Mouse (Mus musculus) neural tube, embryonic 15.5 days (tissue): ENCODE results near the gene Synpo2l. TPM values are rescaled to one million over a fixed set of nuclear protein-coding genes. Genes with fewer than 3 reads are reported as not detected.

ENCODE experiments used
- ATAC-seq: fragments of 200-750 bp; cut with Nextera tagmentation; 2 replicates; pipeline ENCODE4 v1.8.0; 2017; ENCODE audit warnings: mild to moderate bottlenecking, moderate TSS enrichment, moderate library complexity; ENCODE audit not compliant: low FRiP score
- H3K27ac ChIP-seq: fragments of 300-500 bp; sonication (generic); replicated peaks from 2 replicates; pipeline ENCODE4 v1.5.1; 2015; ENCODE audit warnings: mild to moderate bottlenecking, inconsistent platforms
- H3K27me3 ChIP-seq: fragments of 300-500 bp; sonication (generic); replicated peaks from 2 replicates; pipeline ENCODE4 v1.6.1; 2015; ENCODE audit warnings: inconsistent platforms
- H3K36me3 ChIP-seq: fragments of 300-500 bp; sonication (generic); 2 replicates; pipeline ENCODE4 v1.6.1; 2015; ENCODE audit warnings: inconsistent platforms
- H3K4me1 ChIP-seq: fragments of 300-500 bp; sonication (generic); 2 replicates; pipeline ENCODE4 v1.6.1; 2015; ENCODE audit warnings: inconsistent platforms
- H3K4me2 ChIP-seq: fragments of 300-500 bp; sonication (generic); 2 replicates; pipeline ENCODE4 v1.6.1; 2015; ENCODE audit warnings: inconsistent platforms, mild to moderate bottlenecking, moderate library complexity
- H3K4me3 ChIP-seq: fragments of 300-500 bp; sonication (generic); replicated peaks from 2 replicates; pipeline ENCODE4 v1.5.1; 2015; ENCODE audit warnings: mild to moderate bottlenecking, inconsistent platforms
- H3K9ac ChIP-seq: fragments of 300-500 bp; sonication (generic); replicated peaks from 2 replicates; pipeline ENCODE4 v1.6.1; 2015; ENCODE audit warnings: mild to moderate bottlenecking, inconsistent platforms
- H3K9me3 ChIP-seq: fragments of 300-500 bp; sonication (generic); replicated peaks from 2 replicates; pipeline ENCODE4 v1.6.1; 2016; ENCODE audit warnings: inconsistent platforms
- WGBS: fragments of 180-500 bp; shearing (Covaris S2); methylation state at CpG from one replicate; pipeline ENCODE4 v1.1.7; 2015; ENCODE audit warnings: mixed read lengths; 5-methylcytosine and 5-hydroxymethylcytosine counted together
- polyA plus RNA-seq: library from polyadenylated mRNA; unstranded; fragments of >200 nt; fragmentation: Nextera tagmentation; extraction: Ambion mirVana; gene quantifications from 2 replicates; pipeline ENCODE4 v1.2.1, GENCODE M21; 2015

Synpo2l gene
- polyA plus RNA-seq, 1 experiment from 2014 or later = 2.4 TPM

DNA sequence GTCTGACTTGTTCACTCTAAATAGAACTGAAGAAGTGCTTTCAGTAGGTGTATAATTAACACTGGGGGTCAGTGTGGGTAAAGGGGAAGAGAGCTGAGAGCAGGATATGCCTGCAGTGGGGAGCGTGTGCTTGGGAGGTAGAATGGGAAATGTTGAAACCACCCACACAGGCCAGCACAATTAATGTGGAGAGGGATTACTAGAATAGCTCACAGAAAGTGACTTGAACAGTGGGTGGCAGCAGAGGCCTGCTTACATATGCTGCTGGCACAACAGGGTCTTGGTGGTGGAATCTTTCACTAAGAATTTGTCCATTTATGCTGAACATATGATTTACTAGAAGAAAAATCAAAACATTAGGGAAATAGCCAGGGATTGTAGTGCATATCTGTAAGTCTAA lies 28.8 kb upstream of the Synpo2l start:
- Histone ChIP-seq H3K4me2 (peak overlapping the region; percentile 85), H3K9me3 (no peaks in the 10 kb centered on the region), H3K36me3 (peaks cover 26% of the 10 kb centered on the region), H3K27ac (peak overlapping the region; percentile 37; the same call in 1 of the 2 replicates), H3K4me3 (peak overlapping the region; percentile 95), H3K27me3 (no peaks in the 10 kb centered on the region), H3K9ac (peak overlapping the region; percentile 92), H3K4me1 (peaks cover 72% of the 10 kb centered on the region)
- 3% methylated on average over 1 of the region's 1 CpGs for WGBS
- ATAC-seq = no peak

DNA sequence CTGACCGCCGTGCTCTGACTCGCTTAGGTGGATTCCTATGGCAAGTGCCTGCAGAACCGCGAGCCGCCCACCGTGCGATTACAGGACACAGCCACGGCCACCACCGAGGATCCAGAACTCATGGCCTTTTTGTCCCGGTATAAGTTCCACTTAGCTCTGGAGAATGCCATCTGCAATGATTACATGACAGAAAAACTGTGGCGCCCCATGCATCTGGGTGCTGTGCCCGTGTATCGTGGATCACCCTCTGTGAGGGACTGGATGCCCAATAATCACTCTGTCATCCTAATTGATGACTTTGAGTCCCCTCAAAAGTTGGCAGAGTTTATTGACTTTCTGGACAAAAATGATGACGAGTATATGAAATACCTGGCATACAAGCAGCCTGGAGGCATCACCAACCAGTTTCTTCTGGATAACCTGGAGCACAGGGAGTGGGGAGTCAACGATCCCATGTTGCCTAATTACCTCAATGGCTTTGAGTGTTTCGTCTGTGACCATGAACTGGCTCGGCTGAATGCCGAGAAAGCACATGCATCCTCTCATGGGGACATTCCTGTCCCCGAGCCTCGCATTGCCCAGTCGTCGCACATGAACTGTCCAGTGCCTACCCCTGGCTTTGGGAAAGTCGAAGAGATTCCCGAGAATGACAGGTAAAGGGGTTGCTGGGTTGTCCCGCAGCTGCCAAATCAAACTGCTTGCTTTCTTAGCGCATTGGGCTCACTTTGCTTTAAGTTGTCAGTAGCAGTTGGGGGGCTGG lies 27.8 kb upstream of the Synpo2l start:
- Histone ChIP-seq H3K36me3 (peaks cover 37% of the 10 kb centered on the region), H3K9ac (peak overlapping the region; percentile 92), H3K4me2 (peak overlapping the region; percentile 85), H3K27ac (peak overlapping the region; percentile 99), H3K4me1 (peaks cover 62% of the 10 kb centered on the region), H3K27me3 (no peaks in the 10 kb centered on the region), H3K4me3 (peak overlapping the region; percentile 95), H3K9me3 (no peaks in the 10 kb centered on the region)
- WGBS = 8% methylated on average over 27 of the region's 27 CpGs
- ATAC-seq = 0 out of 2 replicates have a peak, but pooled peaks have one; percentile 1

DNA sequence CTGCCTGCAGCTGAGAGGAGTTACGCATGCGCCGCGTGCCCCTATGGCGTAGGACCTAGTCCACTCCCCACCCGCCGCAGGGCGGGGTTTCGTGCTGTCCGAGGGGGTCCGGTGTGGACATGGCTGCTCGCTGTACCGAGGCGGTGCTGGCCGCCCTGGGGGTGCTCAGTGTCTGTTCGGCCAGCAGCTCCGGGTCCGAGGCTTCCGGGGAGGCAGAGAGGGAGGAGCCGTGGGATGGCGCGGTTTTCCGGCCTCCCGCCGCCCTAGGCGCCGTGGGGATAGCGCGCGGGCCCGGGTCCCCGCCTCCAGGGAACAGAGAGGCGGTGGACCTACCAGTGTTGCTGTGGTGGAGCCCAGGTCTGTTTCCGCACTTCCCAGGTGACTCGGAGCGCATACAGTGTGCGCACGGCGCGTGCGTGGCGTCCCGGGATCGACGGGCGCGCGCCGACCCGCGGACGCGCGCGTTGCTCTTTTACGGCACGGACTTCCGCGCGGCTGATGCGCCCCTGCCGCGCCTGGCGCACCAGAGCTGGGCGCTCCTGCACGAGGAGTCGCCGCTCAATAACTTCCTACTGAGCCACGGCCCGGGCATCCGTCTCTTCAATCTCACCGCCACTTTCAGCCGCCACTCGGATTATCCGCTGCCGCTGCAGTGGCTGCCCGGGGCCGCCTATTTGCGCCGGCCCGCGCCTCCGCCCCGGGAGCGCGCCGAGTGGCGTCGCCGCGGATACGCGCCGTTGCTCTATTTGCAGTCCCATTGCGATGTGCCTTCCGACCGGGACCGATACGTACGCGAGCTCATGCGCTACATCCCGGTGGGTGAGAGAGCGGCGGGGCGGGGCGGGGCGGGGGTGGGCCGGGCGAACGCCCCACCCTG lies 27.0 kb upstream of the Synpo2l start, which contains the start of gene Fut11:
TSS of gene Fut11 (plus strand) at position 85 of the 877 bp plus-strand sequence.
- Histone ChIP-seq H3K27ac (peak within 1 kb of the TSS; percentile 99), H3K27me3 (no peaks in the 10 kb centered on the region), H3K4me1 (peaks cover 55% of the 10 kb centered on the region), H3K4me2 (peak within 1 kb of the TSS; percentile 85), H3K36me3 (peaks cover 43% of the 10 kb centered on the region), H3K9me3 (no peaks in the 10 kb centered on the region), H3K4me3 (peak within 1 kb of the TSS; percentile 95), H3K9ac (peak within 1 kb of the TSS; percentile 92)
- under 1% methylated on average over 110 of the region's 111 CpGs for WGBS
- peak; percentile 93 for ATAC-seq

DNA sequence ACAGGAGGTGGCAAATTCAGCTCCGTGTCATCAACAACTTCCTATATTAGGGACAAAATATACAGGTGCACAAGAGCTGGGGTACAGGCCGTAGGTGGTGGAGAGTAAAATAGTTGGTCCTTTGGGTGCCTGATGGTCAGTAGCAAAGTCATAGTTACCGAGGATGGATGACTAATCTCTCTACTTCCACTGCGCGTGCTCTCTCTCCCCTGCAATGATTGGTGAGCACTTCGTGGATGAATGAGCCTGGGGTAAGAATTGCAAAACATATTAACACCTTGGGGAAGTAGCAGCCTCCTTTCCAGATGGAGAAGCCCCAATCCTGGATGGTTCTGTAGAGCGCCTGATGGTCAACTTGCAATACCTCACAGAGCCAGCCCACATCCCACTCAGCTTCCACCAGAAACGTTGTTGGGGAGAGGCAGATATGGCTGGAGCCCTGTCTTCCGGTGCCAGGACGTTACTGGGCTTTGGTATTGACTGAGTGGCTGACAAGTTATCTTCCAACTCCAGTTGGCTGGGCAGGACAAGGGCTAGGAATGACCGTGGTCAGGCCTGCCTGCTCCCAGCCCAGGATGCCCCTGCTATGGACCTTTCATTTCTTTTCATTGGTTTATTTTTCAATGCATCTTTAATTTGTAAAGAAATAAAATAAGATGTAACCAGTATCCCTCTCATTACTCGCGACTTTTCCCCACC lies 26.2 kb upstream of the Synpo2l start:
- Histone ChIP-seq H3K27ac (peak overlapping the region; percentile 99), H3K9me3 (no peaks in the 10 kb centered on the region), H3K36me3 (peaks cover 48% of the 10 kb centered on the region), H3K9ac (peak overlapping the region; percentile 92), H3K4me2 (peak overlapping the region; percentile 85), H3K27me3 (no peaks in the 10 kb centered on the region), H3K4me1 (peaks cover 47% of the 10 kb centered on the region), H3K4me3 (peak overlapping the region; percentile 95)
- ATAC-seq = peak; percentile 15
- 48% methylated on average over 13 of the region's 13 CpGs for WGBS

DNA sequence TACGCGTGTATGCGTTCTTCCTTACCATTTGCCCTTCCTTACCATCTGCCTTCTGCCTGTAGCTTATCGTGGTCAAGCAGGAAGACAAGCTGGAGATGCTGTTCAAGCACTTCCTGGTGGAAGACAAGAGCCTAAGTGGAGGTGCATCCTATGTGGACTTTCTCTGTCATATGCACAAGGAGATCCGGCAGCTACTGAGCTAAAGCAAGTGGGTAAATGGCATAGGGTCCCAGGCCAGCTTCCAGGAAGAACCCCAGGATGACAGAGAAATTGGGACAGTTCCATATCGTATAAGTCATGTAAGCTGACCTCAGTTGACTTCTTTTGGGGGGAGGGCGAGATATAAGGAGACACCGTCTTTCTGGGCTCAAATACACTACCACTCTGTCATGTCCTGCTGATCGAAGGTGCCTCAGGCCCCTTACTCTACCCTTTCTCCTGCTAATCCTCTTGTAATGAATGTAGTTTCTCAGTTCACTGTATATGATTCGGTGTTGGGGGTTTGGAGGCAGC lies 25.5 kb upstream of the Synpo2l start:
- H3K4me3 ChIP-seq = no peak overlapping the region
- H3K27me3 ChIP-seq = no peaks in the 10 kb centered on the region
- H3K4me1 ChIP-seq = peaks cover 40% of the 10 kb centered on the region
- H3K9ac ChIP-seq = no peak overlapping the region; the same call in 1 of the 2 replicates
- no peak for ATAC-seq
- WGBS = 94% methylated on average over 10 of the region's 10 CpGs
- H3K27ac ChIP-seq = no peak overlapping the region
- no peaks in the 10 kb centered on the region for H3K9me3 ChIP-seq
- no peak overlapping the region for H3K4me2 ChIP-seq
- peaks cover 54% of the 10 kb centered on the region for H3K36me3 ChIP-seq

DNA sequence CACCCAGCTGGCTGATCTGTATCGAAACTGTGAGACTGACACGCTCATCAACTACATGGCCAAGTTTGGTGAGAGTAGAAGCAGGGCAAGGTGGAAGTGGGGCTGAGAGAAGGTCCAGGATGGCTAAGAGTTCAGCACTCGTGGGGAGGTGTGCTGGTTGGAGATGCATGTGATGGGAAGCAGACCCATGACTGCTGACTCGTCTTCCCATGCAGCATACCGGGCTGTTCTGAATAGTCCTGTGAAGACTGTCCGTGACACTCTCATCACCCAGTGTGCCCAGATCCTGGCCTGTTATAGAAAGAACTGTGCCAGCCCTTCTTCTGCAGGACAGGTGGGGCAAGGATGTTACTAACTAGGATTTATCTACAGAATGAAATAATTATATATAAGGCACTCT lies 23.6 kb upstream of the Synpo2l start:
- H3K9ac ChIP-seq = no peak overlapping the region
- peaks cover 73% of the 10 kb centered on the region for H3K36me3 ChIP-seq
- no peaks in the 10 kb centered on the region for H3K9me3 ChIP-seq
- peaks cover 21% of the 10 kb centered on the region for H3K4me1 ChIP-seq
- no peaks in the 10 kb centered on the region for H3K27me3 ChIP-seq
- WGBS = 94% methylated on average over 6 of the region's 6 CpGs
- H3K4me2 ChIP-seq = no peak overlapping the region
- no peak overlapping the region for H3K4me3 ChIP-seq
- H3K27ac ChIP-seq = no peak overlapping the region
- no peak for ATAC-seq

DNA sequence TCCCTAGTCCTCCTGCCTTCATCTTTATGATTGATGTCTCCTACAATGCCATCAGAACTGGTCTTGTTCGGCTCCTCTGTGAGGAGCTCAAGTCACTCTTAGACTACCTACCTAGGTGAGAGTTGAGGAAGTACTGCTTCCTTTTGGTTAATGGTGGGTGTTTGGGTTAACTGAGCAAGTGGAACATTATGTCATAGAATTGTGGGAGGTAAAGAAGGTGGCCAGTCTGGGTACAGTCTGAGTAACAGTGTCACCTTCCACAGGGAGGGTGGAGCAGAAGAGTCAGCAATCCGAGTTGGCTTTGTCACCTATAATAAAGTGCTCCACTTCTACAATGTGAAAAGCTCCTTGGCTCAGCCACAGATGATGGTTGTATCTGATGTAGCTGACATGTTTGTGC lies 20.9 kb upstream of the Synpo2l start:
- Histone ChIP-seq H3K4me3 (no peak overlapping the region), H3K27me3 (no peaks in the 10 kb centered on the region), H3K4me1 (peaks cover 3% of the 10 kb centered on the region; the same call in 1 of the 2 replicates), H3K27ac (no peak overlapping the region), H3K36me3 (peaks cover 98% of the 10 kb centered on the region), H3K4me2 (no peak overlapping the region), H3K9me3 (no peaks in the 10 kb centered on the region), H3K9ac (no peak overlapping the region)
- 95% methylated on average over 2 of the region's 2 CpGs for WGBS
- ATAC-seq = no peak

DNA sequence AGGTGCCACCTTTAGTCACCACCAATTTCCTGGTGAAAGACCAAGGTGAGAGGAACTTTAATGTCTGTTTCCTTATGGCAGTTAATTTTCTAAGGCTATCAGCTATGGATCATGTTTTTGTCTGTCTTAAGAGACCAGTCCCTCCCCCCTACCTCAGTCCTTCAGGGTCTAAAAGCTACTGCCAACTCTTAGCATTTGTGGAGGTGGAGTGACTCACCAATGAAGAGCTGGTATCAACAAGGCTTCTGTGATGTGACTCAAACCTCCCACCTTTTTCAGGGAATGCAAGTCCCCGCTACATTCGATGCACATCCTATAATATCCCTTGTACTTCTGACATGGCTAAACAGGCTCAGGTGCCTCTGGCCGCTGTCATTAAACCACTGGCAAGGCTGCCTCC lies 18.4 kb upstream of the Synpo2l start:
- ATAC-seq = no peak
- Histone ChIP-seq H3K4me3 (no peak overlapping the region), H3K27me3 (no peaks in the 10 kb centered on the region), H3K4me1 (no peaks in the 10 kb centered on the region), H3K27ac (no peak overlapping the region), H3K9me3 (no peaks in the 10 kb centered on the region), H3K36me3 (peaks cover 98% of the 10 kb centered on the region), H3K4me2 (no peak overlapping the region), H3K9ac (no peak overlapping the region)
- WGBS = 99% methylated on average over 3 of the region's 3 CpGs

DNA sequence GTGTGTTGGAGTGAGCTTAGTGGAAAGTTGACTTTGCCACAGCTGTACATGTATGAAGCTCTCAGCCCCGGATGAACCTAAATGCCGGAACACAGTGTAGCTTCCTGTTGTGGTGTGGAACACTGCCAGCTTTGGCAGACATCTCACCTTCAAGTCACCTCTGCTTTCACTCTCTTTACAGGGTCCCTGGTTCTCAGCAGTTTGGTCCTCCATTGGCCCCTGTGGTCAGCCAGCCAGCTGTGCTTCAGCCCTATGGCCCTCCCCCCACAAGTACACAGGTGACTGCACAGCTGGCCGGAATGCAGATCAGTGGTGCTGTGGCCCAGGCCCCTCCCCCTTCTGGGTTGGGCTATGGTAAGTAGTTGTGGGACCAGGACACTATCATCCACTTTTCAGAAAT lies 14.3 kb upstream of the Synpo2l start:
- no peak overlapping the region for H3K4me3 ChIP-seq
- no peak overlapping the region for H3K9ac ChIP-seq
- no peaks in the 10 kb centered on the region for H3K4me1 ChIP-seq
- H3K4me2 ChIP-seq = no peak overlapping the region
- WGBS = 86% methylated on average over 3 of the region's 3 CpGs
- no peaks in the 10 kb centered on the region for H3K27me3 ChIP-seq
- H3K27ac ChIP-seq = no peak overlapping the region
- H3K36me3 ChIP-seq = peaks cover 99% of the 10 kb centered on the region
- ATAC-seq = no peak
- H3K9me3 ChIP-seq = no peaks in the 10 kb centered on the region

DNA sequence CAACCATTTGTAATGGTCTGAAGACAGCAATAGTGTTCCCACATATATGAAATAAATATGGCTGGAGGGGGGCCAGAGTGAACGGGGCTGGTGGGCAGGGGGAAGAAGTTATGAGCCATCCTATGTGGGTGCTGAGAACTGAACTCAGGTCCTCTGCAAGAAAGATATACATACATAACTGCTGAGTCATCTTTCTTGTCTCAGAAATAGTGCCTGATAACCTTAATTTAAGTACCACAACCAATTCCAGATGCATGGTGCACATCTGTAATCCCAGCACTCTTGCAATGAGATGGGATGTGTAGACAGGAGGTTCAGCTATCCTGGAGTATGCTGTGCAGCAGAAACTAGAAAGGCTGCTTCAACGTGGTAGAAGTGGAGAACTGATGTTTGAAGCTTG lies 13.6 kb upstream of the Synpo2l start:
- H3K27me3 ChIP-seq = no peaks in the 10 kb centered on the region
- H3K9ac ChIP-seq = no peak overlapping the region
- 94% methylated on average over 2 of the region's 2 CpGs for WGBS
- no peaks in the 10 kb centered on the region for H3K9me3 ChIP-seq
- H3K4me3 ChIP-seq = no peak overlapping the region
- ATAC-seq = no peak
- no peak overlapping the region for H3K27ac ChIP-seq
- peaks cover 98% of the 10 kb centered on the region for H3K36me3 ChIP-seq
- H3K4me1 ChIP-seq = 0 out of 2 replicates have a peak, but pooled peaks cover 2% of the 10 kb centered on the region
- H3K4me2 ChIP-seq = no peak overlapping the region

DNA sequence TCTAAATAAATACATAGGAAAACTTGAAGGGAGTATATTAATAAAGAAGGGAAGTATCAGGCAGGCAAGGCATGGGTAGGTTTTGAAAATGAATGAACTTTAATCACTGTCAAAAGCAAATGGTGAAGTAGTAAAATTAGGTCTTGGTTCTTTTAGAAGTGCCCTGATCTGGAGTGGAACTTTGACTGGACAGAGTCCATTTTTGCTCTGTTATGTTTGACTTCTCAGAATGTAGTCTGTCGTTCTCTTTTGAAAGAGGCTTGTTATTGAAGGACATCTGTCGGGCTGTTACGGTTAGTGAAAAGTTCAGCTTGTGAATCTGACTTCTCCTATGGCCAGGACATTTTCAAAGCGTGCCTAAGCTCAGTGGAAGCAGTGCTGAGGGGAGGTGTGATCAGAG lies 9.8 kb upstream of the Synpo2l start:
- Histone ChIP-seq H3K4me1 (peaks cover 28% of the 10 kb centered on the region), H3K27me3 (no peaks in the 10 kb centered on the region), H3K27ac (no peak overlapping the region), H3K4me3 (no peak overlapping the region), H3K9me3 (no peaks in the 10 kb centered on the region), H3K36me3 (peaks cover 70% of the 10 kb centered on the region), H3K4me2 (no peak overlapping the region), H3K9ac (no peak overlapping the region)
- WGBS = 95% methylated on average over 4 of the region's 4 CpGs
- ATAC-seq = no peak
